Mouse (Mus musculus) kidney, embryonic 15.5 days (tissue): ENCODE data around the gene Pirt. TPM values are rescaled to one million over a fixed set of nuclear protein-coding genes. Genes with fewer than 3 reads are reported as not detected.

Experiments
- ATAC-seq: fragments of 200-750 bp; cut with Nextera tagmentation; replicated peaks from 2 replicates; pipeline ENCODE4 v1.8.0; 2017; ENCODE audit warnings: moderate TSS enrichment; ENCODE audit not compliant: low FRiP score
- H3K27ac ChIP-seq: fragments of 300-500 bp; sonication (generic); 2 replicates; pipeline ENCODE4 v1.5.1; 2015; ENCODE audit warnings: mild to moderate bottlenecking, inconsistent platforms
- H3K27me3 ChIP-seq: fragments of 300-500 bp; sonication (generic); 2 replicates; pipeline ENCODE4 v1.6.1; 2015; ENCODE audit warnings: inconsistent platforms
- H3K36me3 ChIP-seq: fragments of 300-500 bp; sonication (generic); 2 replicates; pipeline ENCODE4 v1.6.1; 2015; ENCODE audit warnings: inconsistent platforms
- H3K4me1 ChIP-seq: fragments of 300-500 bp; sonication (generic); 2 replicates; pipeline ENCODE4 v1.6.1; 2015; ENCODE audit warnings: inconsistent platforms
- H3K4me2 ChIP-seq: fragments of 300-500 bp; sonication (generic); 2 replicates; pipeline ENCODE4 v1.6.1; 2015; ENCODE audit warnings: moderate library complexity, mild to moderate bottlenecking, inconsistent platforms
- H3K4me3 ChIP-seq: fragments of 300-500 bp; sonication (generic); replicated peaks from 2 replicates; pipeline ENCODE4 v1.5.1; 2015; ENCODE audit warnings: mild to moderate bottlenecking, inconsistent platforms
- H3K9ac ChIP-seq: fragments of 300-500 bp; sonication (generic); 2 replicates; pipeline ENCODE4 v1.6.1; 2015; ENCODE audit warnings: mild to moderate bottlenecking, inconsistent platforms
- H3K9me3 ChIP-seq: fragments of 300-500 bp; sonication (generic); replicated peaks from 2 replicates; pipeline ENCODE4 v1.6.1; 2016; ENCODE audit warnings: inconsistent platforms
- WGBS: fragments of 180-500 bp; shearing (Covaris S2); methylation state at CpG from one replicate; pipeline ENCODE4 v1.1.7; 2015; ENCODE audit warnings: mixed read lengths; 5-methylcytosine and 5-hydroxymethylcytosine counted together
- polyA plus RNA-seq: library from polyadenylated mRNA; unstranded; fragments of >200 nt; fragmentation: Nextera tagmentation; extraction: Ambion mirVana; gene quantifications from 2 replicates; pipeline ENCODE4 v1.2.1, GENCODE M21; 2015

Pirt gene
- polyA plus RNA-seq: 0.50 and 1.4 TPM in 2 replicates

DNA sequence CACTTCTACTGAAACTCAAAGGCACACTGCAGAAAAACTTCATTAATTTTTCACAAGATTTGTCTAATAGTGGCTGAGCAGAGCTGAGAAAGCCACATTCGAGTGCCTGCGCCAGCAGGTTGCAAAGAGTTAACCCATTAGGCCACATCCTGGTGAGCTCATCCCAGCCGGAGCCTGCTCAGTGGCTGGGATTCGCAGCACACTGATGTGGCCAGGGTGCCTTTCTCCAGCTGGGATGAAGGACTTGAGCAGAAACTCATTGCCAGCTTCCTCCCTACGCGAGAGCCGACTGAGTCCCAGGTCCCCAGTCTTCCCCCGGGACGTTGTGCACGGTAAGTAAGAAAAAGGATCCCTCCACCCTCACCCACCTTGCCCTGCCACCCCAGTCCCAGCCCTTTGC lies at the start of gene Pirt:
TSS of gene Pirt (plus strand) at position 171 of the 400 bp plus-strand sequence.
- 47% methylated on average over 10 of the region's 10 CpGs for WGBS

DNA sequence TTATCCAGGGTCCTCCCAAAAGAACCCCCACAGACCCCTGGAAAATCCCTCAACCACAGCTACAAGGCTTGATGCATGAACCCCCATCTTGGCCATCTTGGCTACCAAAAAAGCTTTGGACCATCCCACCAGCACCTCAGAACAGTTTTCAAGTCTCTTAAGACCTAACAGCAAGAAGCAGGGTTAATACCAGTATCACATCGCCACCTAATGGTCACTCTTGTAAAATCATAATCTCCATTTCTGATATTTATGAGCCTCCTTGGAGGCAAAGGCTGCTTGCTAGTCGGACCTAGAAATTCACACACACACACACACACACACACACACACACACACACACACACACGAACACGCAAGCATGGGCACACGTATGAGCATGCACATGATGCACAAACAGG lies 40.1 kb upstream of the Pirt start:
- Histone ChIP-seq H3K27me3 (peaks cover 4% of the 10 kb centered on the region; the same call in 1 of the 2 replicates), H3K9ac (no peak overlapping the region), H3K36me3 (no peaks in the 10 kb centered on the region), H3K4me1 (peaks cover 9% of the 10 kb centered on the region; the same call in 1 of the 2 replicates), H3K9me3 (no peaks in the 10 kb centered on the region), H3K4me3 (no peak overlapping the region), H3K4me2 (no peak overlapping the region), H3K27ac (no peak overlapping the region)
- 10% methylated on average over 5 of the region's 5 CpGs for WGBS
- ATAC-seq: no peak

More for the DNA sequence above, at the start of gene Pirt:
- H3K9ac ChIP-seq: no peak within 1 kb of the TSS
- H3K27me3 ChIP-seq: no peaks in the 10 kb centered on the region; the same call in 1 of the 2 replicates
- no peak for ATAC-seq
- H3K36me3 ChIP-seq: no peaks in the 10 kb centered on the region
- H3K9me3 ChIP-seq: no peaks in the 10 kb centered on the region
- H3K27ac ChIP-seq: no peak within 1 kb of the TSS
- no peak within 1 kb of the TSS for H3K4me2 ChIP-seq
- no peak within 1 kb of the TSS for H3K4me3 ChIP-seq
- H3K4me1 ChIP-seq: no peaks in the 10 kb centered on the region

DNA sequence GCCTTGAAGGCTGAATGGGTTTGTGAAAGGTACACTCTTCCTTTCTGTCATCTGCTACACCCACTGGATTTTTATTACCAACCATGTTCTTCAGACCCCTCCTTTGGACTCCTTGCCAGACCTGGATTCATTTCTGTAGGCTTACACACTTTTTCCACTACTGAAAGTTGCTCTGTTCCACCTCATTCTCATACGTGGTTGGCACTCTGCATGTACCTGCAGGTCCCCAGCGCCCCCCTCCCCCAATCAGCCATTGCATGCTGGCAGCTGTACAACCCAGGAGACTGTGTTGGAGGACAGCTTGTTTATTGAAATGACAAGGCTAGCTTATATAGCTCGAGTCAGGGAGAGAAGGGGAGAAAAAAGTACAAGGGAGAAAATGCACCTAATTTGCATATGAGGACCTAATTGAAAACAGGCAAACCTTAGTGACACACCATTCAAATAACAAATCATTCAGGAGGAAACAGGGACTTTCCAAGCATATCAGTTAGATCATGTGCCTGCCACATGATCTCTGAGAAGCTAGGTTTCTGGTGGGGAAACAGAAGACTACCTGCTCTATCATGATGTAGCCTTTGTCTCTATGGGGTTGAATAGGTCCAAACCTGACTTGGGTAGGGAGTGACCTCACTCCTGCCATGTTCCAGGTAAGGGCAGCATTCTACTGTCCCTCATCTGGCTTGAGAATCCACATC lies 38.9 kb upstream of the Pirt start:
- no peaks in the 10 kb centered on the region for H3K9me3 ChIP-seq
- H3K4me2 ChIP-seq: no peak overlapping the region
- ATAC-seq: no peak
- peaks cover 4% of the 10 kb centered on the region; the same call in 1 of the 2 replicates for H3K27me3 ChIP-seq
- H3K4me3 ChIP-seq: no peak overlapping the region
- peaks cover 9% of the 10 kb centered on the region; the same call in 1 of the 2 replicates for H3K4me1 ChIP-seq
- H3K36me3 ChIP-seq: no peaks in the 10 kb centered on the region
- WGBS: 68% methylated on average over 3 of the region's 3 CpGs
- H3K27ac ChIP-seq: no peak overlapping the region
- H3K9ac ChIP-seq: no peak overlapping the region

DNA sequence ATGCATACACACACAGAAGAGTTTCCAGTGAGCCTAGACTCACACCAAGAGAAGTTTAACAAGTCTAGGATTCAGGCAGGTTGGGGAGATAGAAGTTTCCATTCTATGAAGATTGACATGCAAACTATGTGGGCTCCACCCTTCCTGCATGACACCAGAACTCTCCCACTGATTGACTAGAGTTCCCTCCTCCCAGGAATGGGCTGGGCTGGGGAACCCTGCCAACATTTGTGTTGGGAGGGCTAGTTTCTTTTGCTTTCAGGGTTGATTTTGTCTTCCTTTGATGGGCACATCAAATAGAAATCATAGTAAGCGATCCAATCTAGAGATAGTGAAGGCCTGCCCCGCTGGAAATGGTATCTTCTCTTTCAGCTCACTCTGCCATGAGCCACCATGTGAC lies 30.5 kb upstream of the Pirt start:
- Histone ChIP-seq H3K36me3 (no peaks in the 10 kb centered on the region), H3K27me3 (no peaks in the 10 kb centered on the region), H3K4me2 (no peak overlapping the region), H3K9me3 (no peaks in the 10 kb centered on the region), H3K4me3 (no peak overlapping the region), H3K4me1 (no peaks in the 10 kb centered on the region), H3K27ac (no peak overlapping the region), H3K9ac (no peak overlapping the region)
- WGBS: 59% methylated on average over 2 of the region's 2 CpGs
- ATAC-seq: no peak

DNA sequence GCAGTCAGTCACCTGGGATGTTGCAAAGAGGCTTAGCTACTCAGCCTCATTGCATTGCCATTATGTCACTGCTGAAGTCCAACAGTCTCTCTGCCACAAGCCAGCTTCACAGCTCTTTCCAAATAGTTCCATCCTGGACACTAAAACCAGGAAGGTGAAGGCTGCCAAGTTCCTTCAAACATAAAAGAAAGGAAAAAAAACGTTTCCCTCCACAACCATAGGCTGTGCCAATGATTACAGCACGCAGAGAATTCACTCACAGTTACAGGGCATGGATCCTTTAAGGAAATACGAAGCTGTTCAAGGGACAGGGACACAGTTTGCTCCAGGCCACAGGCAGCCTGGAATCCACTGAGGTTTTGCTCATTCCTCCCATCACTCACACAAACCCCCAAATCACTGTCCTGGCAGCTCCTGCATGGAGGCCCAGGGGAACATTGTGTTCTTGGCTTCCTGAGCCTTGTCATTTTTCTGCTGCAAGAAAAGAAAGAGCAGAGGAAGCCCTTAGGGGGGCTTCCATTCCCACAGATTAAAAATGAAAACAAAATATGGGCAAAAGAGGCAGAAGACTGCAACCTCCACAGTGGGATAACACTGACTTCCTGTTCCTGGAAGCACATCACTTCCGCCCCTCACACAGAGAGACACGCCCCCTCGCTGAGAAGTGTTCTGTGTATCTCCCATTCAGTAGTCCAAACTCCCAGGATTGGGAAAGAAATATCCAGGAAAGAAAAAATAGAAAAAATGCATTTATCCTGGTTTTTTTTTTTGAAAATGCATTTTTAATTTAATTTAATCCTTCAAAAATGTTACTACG lies 29.3 kb upstream of the Pirt start:
- no peak overlapping the region for H3K27ac ChIP-seq
- no peaks in the 10 kb centered on the region for H3K36me3 ChIP-seq
- no peaks in the 10 kb centered on the region for H3K27me3 ChIP-seq
- no peaks in the 10 kb centered on the region for H3K9me3 ChIP-seq
- H3K4me1 ChIP-seq: no peaks in the 10 kb centered on the region
- no peak overlapping the region for H3K9ac ChIP-seq
- WGBS: 69% methylated on average over 7 of the region's 7 CpGs
- H3K4me2 ChIP-seq: no peak overlapping the region
- ATAC-seq: no peak
- H3K4me3 ChIP-seq: no peak overlapping the region

DNA sequence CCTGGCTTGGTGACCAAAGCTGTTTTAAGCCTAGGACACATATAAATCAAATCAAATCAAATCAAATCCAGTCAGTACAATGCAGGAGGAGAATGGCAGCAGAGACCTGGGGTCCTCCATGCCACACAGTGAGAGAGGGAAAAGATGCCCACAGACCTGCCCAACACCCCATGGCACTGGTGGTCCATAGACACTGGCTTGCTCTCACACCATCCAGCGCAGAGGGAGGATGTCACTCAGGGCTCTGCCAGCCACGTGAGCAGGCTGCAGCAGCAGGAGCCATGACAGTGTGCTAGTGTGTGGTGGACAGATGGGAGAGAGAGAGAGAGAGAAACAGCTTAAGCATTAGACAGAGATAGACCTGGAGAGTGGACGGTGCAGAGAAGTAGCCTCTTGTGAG lies 19.2 kb upstream of the Pirt start:
- H3K36me3 ChIP-seq: no peaks in the 10 kb centered on the region
- H3K9ac ChIP-seq: no peak overlapping the region
- no peak overlapping the region for H3K27ac ChIP-seq
- no peak for ATAC-seq
- no peaks in the 10 kb centered on the region for H3K4me1 ChIP-seq
- no peak overlapping the region for H3K4me3 ChIP-seq
- no peaks in the 10 kb centered on the region for H3K27me3 ChIP-seq
- H3K9me3 ChIP-seq: no peaks in the 10 kb centered on the region
- WGBS: 83% methylated on average over 3 of the region's 3 CpGs
- no peak overlapping the region for H3K4me2 ChIP-seq

DNA sequence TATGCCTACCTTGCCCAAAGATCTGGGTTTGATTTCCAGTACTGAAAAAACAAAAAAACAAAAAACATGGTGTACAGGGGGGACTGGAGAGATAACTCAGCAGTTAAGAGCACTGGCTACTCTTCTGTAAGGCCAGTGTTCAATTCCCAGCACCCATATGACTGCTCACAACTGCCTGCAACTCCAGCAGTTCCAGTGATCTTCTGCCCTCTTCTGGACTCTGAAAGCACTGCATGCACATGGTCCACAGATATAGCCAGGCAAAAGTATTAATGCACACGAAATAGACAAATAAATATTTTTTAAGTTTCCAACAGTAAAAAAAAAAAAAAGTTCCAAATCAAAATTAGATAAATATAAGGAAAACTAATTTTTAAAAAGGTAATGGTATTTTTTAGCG lies 13.0 kb upstream of the Pirt start:
- whole genome bisulfite sequencing: 87% methylated on average over 2 of the region's 2 CpGs
- no peak overlapping the region for H3K27ac ChIP-seq
- ATAC-seq: no peak
- H3K27me3 ChIP-seq: 0 out of 2 replicates have a peak, but pooled peaks cover 5% of the 10 kb centered on the region
- H3K9ac ChIP-seq: no peak overlapping the region
- no peaks in the 10 kb centered on the region for H3K4me1 ChIP-seq
- H3K4me3 ChIP-seq: no peak overlapping the region
- H3K9me3 ChIP-seq: 0 out of 2 replicates have a peak, but pooled peaks cover 2% of the 10 kb centered on the region
- H3K4me2 ChIP-seq: no peak overlapping the region
- no peaks in the 10 kb centered on the region for H3K36me3 ChIP-seq

DNA sequence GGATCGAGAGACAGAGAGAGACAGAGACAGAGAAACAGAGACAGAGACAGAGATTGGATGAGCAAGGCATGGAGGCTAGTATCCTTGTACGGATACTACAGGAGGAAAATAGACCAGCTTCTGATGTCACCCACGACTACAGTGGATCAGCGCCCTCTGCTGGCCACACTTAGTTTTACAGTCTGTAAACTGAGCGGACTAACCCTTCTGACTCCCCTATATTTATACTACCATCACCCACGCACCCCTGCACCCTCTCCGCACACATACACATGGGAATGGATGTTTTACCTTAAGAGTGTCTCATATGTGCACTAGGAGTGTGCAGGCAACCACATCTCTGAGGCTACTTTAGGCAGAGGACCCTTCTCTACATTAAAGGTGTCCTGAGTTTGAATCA lies 12.4 kb upstream of the Pirt start:
- Histone ChIP-seq H3K9ac (no peak overlapping the region), H3K4me2 (no peak overlapping the region), H3K27me3 (0 out of 2 replicates have a peak, but pooled peaks cover 5% of the 10 kb centered on the region), H3K4me1 (no peaks in the 10 kb centered on the region), H3K27ac (no peak overlapping the region), H3K4me3 (no peak overlapping the region), H3K36me3 (no peaks in the 10 kb centered on the region), H3K9me3 (0 out of 2 replicates have a peak, but pooled peaks cover 2% of the 10 kb centered on the region)
- WGBS: 16% methylated on average over 7 of the region's 7 CpGs
- no peak for ATAC-seq

DNA sequence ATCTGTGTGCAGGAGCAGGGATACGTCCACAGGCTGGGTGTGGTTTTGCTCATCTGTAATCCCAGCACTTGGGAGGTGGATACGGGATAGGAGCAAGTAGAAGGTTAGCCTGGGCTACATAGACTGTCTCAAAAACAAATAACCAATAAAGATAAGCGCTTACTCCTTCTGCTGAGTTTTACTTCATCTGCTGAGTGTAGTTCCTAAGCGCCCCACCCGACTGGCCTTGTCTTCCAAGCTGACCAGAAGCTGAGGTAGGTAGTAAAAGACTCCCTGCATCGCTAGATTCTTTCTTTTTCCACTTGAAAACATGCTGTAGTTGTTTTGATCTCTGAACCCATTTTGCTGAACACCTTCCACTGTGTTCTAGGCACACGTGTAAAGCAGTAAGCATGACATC lies 9.0 kb upstream of the Pirt start:
- 91% methylated on average over 7 of the region's 7 CpGs for WGBS
- Histone ChIP-seq H3K4me2 (no peak overlapping the region), H3K27me3 (0 out of 2 replicates have a peak, but pooled peaks cover 5% of the 10 kb centered on the region), H3K9me3 (0 out of 2 replicates have a peak, but pooled peaks cover 2% of the 10 kb centered on the region), H3K27ac (no peak overlapping the region), H3K9ac (no peak overlapping the region), H3K4me1 (peaks cover 7% of the 10 kb centered on the region), H3K36me3 (no peaks in the 10 kb centered on the region), H3K4me3 (no peak overlapping the region)
- ATAC-seq: no peak

DNA sequence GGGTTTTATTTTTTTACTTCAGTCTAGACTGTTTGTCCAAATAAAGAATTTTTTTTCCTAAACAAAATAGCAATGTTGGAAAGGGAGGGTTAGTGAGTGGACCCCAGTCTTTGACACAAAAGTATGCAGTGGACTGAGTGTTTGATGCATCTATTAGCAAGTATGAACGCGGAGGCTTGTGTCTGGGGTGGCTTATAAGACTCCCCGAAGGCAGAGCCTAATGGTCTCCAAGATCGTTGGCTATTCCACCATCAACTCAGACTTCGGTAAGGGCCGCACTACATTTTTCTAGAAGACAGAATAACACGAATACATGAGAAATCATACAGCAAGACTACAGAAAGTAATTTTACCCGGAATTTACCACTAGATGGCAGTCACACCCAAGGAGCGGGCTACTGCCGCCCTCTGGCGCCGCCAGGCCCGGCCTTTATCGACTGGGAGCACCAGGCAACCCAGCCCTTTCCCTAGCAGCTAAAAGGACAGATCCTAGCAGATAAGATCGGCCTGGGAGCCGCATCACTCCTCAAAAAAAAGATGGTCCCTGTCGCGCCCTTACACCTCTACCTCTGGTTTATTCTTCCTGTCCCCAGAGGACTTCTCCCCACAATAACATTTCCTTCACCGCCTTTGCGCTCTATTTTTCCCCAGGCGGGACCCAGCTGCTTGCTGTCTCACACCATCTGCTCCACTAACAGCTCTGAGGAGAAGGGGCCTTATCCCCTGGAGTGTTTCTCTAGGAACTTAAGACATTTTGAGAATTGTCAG lies 6.0 kb upstream of the Pirt start:
- Histone ChIP-seq H3K9ac (peak overlapping the region; percentile 43), H3K9me3 (no peaks in the 10 kb centered on the region)
- peak; percentile 86 for ATAC-seq

DNA sequence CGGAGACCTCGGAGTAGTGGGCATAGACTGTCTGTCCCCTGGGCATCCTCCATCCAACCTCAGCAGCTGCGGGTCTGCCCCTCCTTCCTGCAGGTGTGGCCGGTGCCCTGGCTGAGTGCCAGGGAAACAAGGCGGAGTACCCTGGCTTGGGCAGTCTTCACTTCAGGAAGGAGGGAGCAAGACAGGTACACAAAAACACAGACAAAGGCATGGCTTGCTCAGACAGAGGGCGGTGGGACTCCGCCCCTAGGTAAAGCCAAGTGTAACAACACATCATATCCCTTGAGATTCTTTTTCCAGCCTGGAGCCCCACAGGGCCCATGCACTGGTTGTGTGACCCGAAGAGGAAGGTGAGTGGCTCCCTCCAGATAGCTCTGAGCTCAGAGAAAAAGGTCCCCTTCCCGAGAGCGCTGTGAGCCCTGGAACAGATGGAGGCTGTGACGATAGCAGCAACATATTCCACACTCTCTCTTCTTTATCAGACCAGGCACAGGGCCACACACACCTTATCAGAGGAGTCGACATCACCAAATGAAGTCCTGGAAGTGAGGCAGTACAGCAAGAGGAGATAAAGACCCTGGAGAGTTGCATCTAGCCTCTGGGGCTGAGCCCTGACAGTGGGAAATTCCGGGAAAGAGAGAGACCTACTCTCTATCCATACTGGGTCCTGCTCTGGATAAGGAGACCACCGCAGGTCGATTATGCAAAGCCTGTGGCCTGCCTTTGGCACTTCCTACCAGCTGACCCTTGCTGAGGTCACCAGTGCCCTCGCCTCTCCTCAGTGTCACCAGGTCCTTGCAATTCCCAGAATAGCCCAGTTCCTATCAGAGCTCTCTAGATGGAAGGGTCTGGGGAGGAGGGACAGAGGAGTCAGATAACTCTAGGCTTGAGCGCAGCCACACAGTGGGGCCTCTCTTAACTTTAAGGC lies 1.0 kb downstream of the Pirt start:
- ATAC-seq: peak; percentile 43; the same call in 1 of the 2 replicates
- H3K36me3 ChIP-seq: no peaks in the 10 kb centered on the region
- no peaks in the 10 kb centered on the region for H3K4me1 ChIP-seq
- no peak overlapping the region for H3K9ac ChIP-seq
- no peaks in the 10 kb centered on the region for H3K9me3 ChIP-seq
- no peaks in the 10 kb centered on the region; the same call in 1 of the 2 replicates for H3K27me3 ChIP-seq
- no peak overlapping the region for H3K27ac ChIP-seq
- no peak overlapping the region for H3K4me3 ChIP-seq
- no peak overlapping the region for H3K4me2 ChIP-seq
- 55% methylated on average over 17 of the region's 17 CpGs for WGBS

More for the DNA sequence above, 6.0 kb upstream of the Pirt start:
- H3K4me2 ChIP-seq: peak overlapping the region; percentile 52
- H3K4me1 ChIP-seq: peaks cover 7% of the 10 kb centered on the region
- H3K27ac ChIP-seq: no peak overlapping the region
- 14% methylated on average over 21 of the region's 21 CpGs for WGBS
- H3K4me3 ChIP-seq: peak overlapping the region; percentile 22
- H3K27me3 ChIP-seq: no peaks in the 10 kb centered on the region
- H3K36me3 ChIP-seq: no peaks in the 10 kb centered on the region
